Mouse (Mus musculus) kidney, embryonic 14.5 days (tissue): ENCODE data around the gene R3hdm1. TPM values are rescaled to one million over a fixed set of nuclear protein-coding genes. Genes with fewer than 3 reads are reported as not detected.
A peak's percentile ranks its signal among the peaks of the same experiment; 100 is the strongest.

ENCODE experiments used
- ATAC-seq: fragments of 200-750 bp; cut with Nextera tagmentation; 2 replicates; pipeline ENCODE4 v1.8.0; 2017; ENCODE audit warnings: moderate number of reproducible peaks, mild to moderate bottlenecking, moderate TSS enrichment, moderate library complexity; ENCODE audit not compliant: low FRiP score, low TSS enrichment
- H3K27ac ChIP-seq: fragments of 300-500 bp; sonication (generic); 2 replicates; pipeline ENCODE4 v1.5.1; 2014; ENCODE audit warnings: low read depth, mild to moderate bottlenecking, low read length, moderate library complexity, mixed read lengths
- H3K27me3 ChIP-seq: fragments of 300-500 bp; sonication (generic); 2 replicates; pipeline ENCODE4 v1.6.1; 2014; ENCODE audit warnings: mild to moderate bottlenecking, low read length; ENCODE audit not compliant: control insufficient read depth, insufficient read depth
- H3K36me3 ChIP-seq: fragments of 300-500 bp; sonication (generic); 2 replicates; pipeline ENCODE4 v1.6.1; 2014; ENCODE audit warnings: low read length, mixed read lengths; ENCODE audit not compliant: control insufficient read depth, insufficient read depth
- H3K4me1 ChIP-seq: fragments of 300-500 bp; sonication (generic); 2 replicates; pipeline ENCODE4 v1.6.1; 2014; ENCODE audit warnings: low read length, mixed read lengths; ENCODE audit not compliant: control insufficient read depth, insufficient read depth
- H3K4me2 ChIP-seq: fragments of 300-500 bp; sonication (generic); replicated peaks from 2 replicates; pipeline ENCODE4 v1.6.1; 2014; ENCODE audit warnings: low read depth, mild to moderate bottlenecking, low read length
- H3K4me3 ChIP-seq: fragments of 300-500 bp; sonication (generic); 2 replicates; pipeline ENCODE4 v1.5.1; 2014; ENCODE audit warnings: mild to moderate bottlenecking, low read length
- H3K9ac ChIP-seq: fragments of 300-500 bp; sonication (generic); 2 replicates; pipeline ENCODE4 v1.6.1; 2014; ENCODE audit warnings: low read depth, mild to moderate bottlenecking, low read length, moderate library complexity
- H3K9me3 ChIP-seq: fragments of 300-500 bp; sonication (generic); 2 replicates; pipeline ENCODE4 v1.6.1; 2016; ENCODE audit warnings: low read length; ENCODE audit not compliant: control insufficient read depth
- WGBS: fragments of 180-500 bp; shearing (Covaris S2); extraction: QIAGEN DNeasy Blood & Tissue Kit; methylation state at CpG from one replicate; pipeline ENCODE4 v1.1.7; 2014; 5-methylcytosine and 5-hydroxymethylcytosine counted together
- polyA plus RNA-seq: library from polyadenylated mRNA; unstranded; fragments of >200 nt; fragmentation: Nextera tagmentation; extraction: Ambion mirVana; gene quantifications from 2 replicates; pipeline ENCODE4 v1.2.1, GENCODE M21; 2014

Gene R3hdm1
- polyA plus RNA-seq, result 69.8 and 89.0 TPM in 2 replicates

DNA sequence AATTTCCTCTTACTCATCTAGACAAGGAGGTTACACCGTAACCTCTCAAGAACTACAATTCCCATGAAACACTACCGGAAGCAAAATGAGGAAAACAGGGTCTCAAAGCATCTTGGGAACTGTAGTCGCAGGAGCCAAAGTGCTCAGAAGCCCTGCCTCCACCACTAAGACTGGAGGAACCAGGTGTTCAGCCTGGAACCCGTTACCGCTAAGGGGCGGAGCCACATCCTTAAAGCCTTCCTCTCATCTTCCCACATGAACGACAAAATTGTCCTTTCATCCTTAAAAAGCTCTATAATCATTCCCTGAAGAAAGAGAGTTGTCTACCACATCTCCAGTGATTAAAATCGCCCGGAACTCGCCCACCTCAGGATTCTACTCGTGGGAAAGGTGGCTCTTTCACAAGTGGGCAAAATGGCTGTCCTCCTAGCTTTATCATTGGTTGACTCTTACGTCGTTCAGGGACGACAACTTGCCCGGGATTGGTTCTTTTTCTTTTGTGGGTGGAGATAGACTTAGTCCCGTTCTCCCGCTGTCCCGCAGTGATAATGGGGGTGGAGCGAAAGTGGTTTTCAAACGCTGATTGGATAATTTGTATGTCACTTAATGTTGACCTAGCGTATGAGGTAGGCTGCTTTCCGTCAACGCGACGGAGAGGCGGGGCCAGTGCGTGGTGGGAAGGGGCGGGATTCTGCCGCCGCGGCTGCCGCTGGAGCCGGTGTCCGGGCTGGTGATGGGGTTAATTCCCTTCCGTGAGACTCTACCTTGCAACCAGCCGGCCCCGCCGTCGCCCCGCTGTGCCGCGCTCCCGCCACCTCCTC is at the start of gene R3hdm1, which contains the start of gene Zranb3:
Gene R3hdm1 (plus strand): TSS at position 661 of the 821 bp plus-strand sequence.
Gene Zranb3 (minus strand): TSS at position 407 of the 821 bp plus-strand sequence.
- no peaks in the 10 kb centered on the region for H3K9me3 ChIP-seq
- H3K4me3 ChIP-seq, result peak within 1 kb of the TSS; percentile 95
- peak within 1 kb of the TSS; percentile 88 for H3K9ac ChIP-seq
- WGBS, result under 1% methylated on average over 43 of the region's 43 CpGs
- H3K36me3 ChIP-seq, result no peaks in the 10 kb centered on the region
- H3K27me3 ChIP-seq, result no peaks in the 10 kb centered on the region
- ATAC-seq, result peak; percentile 97
- H3K27ac ChIP-seq, result peak within 1 kb of the TSS; percentile 90
- H3K4me1 ChIP-seq, result peaks cover 3% of the 10 kb centered on the region; the same call in 1 of the 2 replicates
- peak within 1 kb of the TSS; percentile 71 for H3K4me2 ChIP-seq

DNA sequence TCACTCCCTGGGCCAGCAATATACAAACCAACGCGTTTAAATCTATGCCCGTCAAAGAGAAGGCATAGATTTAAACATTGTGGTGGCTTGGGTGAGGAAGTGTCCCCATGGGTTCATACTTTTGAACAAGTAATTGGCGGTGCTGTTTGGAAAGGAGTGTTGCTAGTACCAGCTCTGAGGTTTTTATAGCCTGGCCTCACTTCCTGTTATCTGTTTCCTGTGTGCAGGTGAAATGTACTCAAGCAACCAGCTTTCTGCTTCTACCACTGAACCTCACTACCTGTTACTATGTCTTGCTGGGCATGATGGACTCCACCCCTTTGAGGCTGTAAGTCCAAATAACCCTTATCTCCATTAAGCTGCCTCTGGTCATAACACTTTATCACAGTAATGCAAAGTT is 45.8 kb upstream of the R3hdm1 start:
- Histone ChIP-seq H3K9ac (no peak overlapping the region), H3K4me3 (no peak overlapping the region), H3K9me3 (no peaks in the 10 kb centered on the region), H3K4me2 (no peak overlapping the region), H3K27ac (no peak overlapping the region), H3K36me3 (no peaks in the 10 kb centered on the region), H3K4me1 (no peaks in the 10 kb centered on the region), H3K27me3 (no peaks in the 10 kb centered on the region)
- ATAC-seq, result no peak
- 95% methylated on average over 4 of the region's 4 CpGs for WGBS

DNA sequence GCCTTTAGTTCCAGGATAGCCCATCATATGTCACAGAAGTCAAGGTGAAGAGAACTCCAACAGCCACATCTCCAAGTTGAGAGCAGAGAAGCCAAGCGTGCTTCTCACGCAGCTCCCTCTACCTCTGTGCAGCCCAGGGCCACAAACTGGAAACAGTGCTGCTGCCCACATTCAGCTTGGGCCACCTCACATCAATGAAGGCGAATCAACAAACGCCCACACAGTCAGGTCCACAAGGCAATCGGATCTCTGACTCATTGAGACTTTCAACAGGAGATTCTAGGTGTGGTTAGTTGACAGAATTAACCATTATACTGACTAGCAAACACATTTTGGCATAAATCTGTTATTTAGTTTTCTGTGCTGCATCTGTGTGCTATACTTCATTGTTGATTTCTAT is 44.5 kb upstream of the R3hdm1 start:
- H3K36me3 ChIP-seq, result no peaks in the 10 kb centered on the region
- WGBS, result 90% methylated on average over 5 of the region's 5 CpGs
- no peaks in the 10 kb centered on the region for H3K4me1 ChIP-seq
- no peak overlapping the region for H3K9ac ChIP-seq
- no peak overlapping the region for H3K4me2 ChIP-seq
- no peaks in the 10 kb centered on the region for H3K9me3 ChIP-seq
- H3K27me3 ChIP-seq, result no peaks in the 10 kb centered on the region
- ATAC-seq, result no peak
- H3K4me3 ChIP-seq, result no peak overlapping the region
- H3K27ac ChIP-seq, result no peak overlapping the region

DNA sequence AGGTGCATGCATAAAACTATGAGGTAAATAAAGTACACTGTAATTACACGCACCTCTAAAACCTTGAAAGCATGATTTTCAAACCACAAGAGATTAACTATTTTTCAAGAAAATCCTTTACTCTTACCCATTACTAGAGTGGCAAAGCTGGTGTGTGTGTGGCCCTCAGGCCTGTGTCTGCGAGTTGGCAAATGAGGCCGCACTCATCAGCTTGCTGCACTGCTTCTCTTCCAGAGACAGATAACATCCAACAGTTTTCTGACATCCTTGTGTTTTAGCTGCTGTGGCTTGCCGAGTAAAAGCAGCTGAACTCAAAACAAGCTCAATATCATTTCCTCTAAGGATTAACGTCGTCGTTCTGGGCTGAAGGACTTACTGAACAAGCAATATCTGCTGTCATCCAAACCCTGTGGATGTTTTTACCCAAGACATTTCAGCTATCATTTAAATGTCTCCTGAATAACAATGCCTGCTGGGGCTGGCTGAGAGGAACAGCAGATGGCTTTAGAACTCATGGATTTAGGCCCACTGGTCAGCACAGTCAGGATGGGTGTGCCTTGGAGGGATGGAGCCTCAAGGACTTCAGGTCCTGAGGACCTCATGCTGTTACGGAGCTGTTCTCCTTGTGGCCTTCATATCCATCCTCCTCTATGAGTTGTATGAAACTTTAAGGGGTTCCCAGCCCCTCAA is 42.3 kb upstream of the R3hdm1 start:
- no peak overlapping the region for H3K27ac ChIP-seq
- no peak overlapping the region for H3K9ac ChIP-seq
- no peaks in the 10 kb centered on the region for H3K9me3 ChIP-seq
- H3K36me3 ChIP-seq, result no peaks in the 10 kb centered on the region
- H3K4me2 ChIP-seq, result no peak overlapping the region
- no peaks in the 10 kb centered on the region for H3K4me1 ChIP-seq
- H3K27me3 ChIP-seq, result no peaks in the 10 kb centered on the region
- no peak for ATAC-seq
- 78% methylated on average over 8 of the region's 8 CpGs for WGBS
- no peak overlapping the region for H3K4me3 ChIP-seq

DNA sequence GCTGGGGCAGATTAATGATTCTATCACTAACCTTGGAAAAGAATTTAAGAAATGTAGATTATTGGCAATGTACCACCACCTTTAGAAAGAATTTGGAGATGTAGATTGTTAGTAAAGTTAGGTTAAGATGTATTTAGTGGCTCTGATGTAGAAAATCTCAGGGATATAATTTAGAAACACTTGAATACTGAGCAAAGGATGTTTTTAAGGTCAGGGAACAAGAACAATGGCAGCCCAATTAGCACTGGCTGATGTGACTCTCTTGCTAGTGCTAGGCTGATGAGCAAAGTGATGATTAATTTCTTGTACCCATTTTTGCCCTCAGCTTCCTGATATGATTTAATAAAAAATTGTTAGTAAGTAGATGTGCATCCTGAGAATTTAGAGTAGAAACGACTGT is 41.7 kb upstream of the R3hdm1 start:
- no peaks in the 10 kb centered on the region for H3K36me3 ChIP-seq
- H3K9ac ChIP-seq, result no peak overlapping the region
- WGBS, result 73% methylated on average over 1 of the region's 1 CpGs
- H3K4me3 ChIP-seq, result no peak overlapping the region
- no peaks in the 10 kb centered on the region for H3K4me1 ChIP-seq
- H3K27me3 ChIP-seq, result no peaks in the 10 kb centered on the region
- ATAC-seq, result no peak
- no peak overlapping the region for H3K4me2 ChIP-seq
- no peak overlapping the region for H3K27ac ChIP-seq
- H3K9me3 ChIP-seq, result no peaks in the 10 kb centered on the region

DNA sequence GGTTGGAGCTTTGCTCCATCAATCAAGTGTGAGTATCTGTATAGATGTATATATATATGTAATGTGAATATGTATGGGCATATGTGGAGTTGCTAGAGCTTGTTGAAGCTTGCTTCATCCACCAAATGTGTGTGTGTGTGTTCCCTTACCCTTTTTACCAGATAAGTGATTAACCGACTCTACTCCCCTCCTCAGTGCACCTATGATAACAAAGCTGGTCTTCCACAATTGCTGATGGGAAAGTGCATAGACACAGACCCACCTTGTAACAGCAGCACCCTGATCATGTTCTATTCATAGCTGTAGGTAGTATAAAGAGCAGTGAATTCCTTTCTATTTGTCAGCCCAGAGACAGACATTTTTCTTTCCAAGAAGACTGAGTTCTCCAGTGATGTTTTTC is 40.9 kb upstream of the R3hdm1 start:
- 84% methylated on average over 1 of the region's 1 CpGs for WGBS
- H3K4me1 ChIP-seq, result no peaks in the 10 kb centered on the region

DNA sequence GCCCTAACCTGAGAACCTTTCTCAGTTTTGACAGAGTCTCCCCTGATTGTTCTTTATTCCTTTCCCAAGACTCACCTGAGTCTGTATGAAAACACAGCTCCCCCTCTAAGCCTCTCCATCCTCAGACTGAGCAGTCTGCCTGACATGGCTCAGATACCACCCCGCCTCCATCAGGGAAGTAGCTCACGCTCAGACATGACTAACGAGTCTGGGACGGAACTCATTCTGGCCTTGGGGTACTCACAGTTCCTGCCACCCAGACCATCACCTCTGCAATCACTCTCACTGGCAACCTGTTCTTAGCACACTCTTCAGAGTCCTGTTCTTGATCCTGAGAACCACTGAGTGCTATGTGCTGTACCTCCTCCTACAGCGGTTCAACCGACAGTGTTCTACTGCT is 38.4 kb upstream of the R3hdm1 start:
- Histone ChIP-seq H3K4me3 (no peak overlapping the region), H3K9ac (no peak overlapping the region), H3K4me1 (no peaks in the 10 kb centered on the region), H3K9me3 (no peaks in the 10 kb centered on the region), H3K36me3 (no peaks in the 10 kb centered on the region), H3K27ac (no peak overlapping the region), H3K27me3 (no peaks in the 10 kb centered on the region), H3K4me2 (no peak overlapping the region)
- WGBS, result 91% methylated on average over 6 of the region's 6 CpGs
- no peak for ATAC-seq

More for the DNA sequence above, 40.9 kb upstream of the R3hdm1 start:
- Histone ChIP-seq H3K4me2 (no peak overlapping the region), H3K9me3 (no peaks in the 10 kb centered on the region), H3K27me3 (no peaks in the 10 kb centered on the region), H3K36me3 (no peaks in the 10 kb centered on the region), H3K9ac (no peak overlapping the region), H3K27ac (no peak overlapping the region), H3K4me3 (no peak overlapping the region)
- no peak for ATAC-seq

DNA sequence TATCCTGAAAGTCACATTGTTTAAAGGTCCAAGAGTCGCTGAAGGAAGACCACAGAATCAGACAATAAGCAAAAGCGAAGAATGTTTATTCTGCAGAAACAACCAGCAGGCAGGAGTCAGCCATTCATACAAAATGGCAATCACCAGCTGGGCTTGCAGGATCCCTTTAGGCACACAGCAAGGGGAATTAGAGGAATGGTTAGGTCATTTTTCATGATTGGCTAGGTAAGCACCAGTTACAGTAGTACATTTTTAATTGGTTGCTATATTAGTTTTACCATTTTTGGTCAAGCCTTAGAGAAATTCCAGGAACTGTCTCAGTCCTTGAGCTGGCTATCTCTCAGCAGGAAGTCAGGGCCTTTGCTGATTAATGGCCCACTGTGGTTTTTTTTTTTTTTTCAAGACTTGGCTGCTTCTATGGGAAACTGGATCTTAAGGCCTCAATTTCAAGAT is 34.1 kb upstream of the R3hdm1 start:
- no peak for ATAC-seq
- H3K27ac ChIP-seq, result no peak overlapping the region

DNA sequence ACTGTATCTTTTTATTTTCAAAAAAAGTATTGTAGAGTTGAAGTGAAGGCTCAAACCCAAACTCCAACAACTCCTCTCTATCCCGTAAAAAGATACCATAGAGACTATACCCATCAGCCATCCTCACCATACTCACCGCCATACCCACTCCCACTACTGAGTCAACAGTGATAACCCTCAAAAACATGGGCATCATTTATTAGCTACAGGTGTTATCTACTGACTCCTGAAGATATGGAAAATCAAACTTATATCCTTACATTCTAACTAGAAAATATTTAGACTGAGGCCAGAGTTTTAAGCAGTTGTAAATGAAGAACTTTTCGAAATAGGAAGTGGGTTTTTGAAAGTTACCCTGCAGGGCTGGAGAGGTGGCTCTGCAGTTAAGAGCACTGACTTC is 33.1 kb upstream of the R3hdm1 start:
- H3K9ac ChIP-seq, result no peak overlapping the region
- no peak overlapping the region for H3K4me3 ChIP-seq
- 98% methylated on average over 3 of the region's 3 CpGs for WGBS
- H3K27me3 ChIP-seq, result no peaks in the 10 kb centered on the region
- no peaks in the 10 kb centered on the region for H3K9me3 ChIP-seq
- H3K36me3 ChIP-seq, result no peaks in the 10 kb centered on the region
- ATAC-seq, result no peak
- no peak overlapping the region for H3K4me2 ChIP-seq
- H3K27ac ChIP-seq, result no peak overlapping the region
- H3K4me1 ChIP-seq, result no peaks in the 10 kb centered on the region

More for the DNA sequence above, 34.1 kb upstream of the R3hdm1 start:
- 74% methylated on average over 2 of the region's 2 CpGs for WGBS
- no peaks in the 10 kb centered on the region for H3K9me3 ChIP-seq
- no peaks in the 10 kb centered on the region for H3K36me3 ChIP-seq
- no peak overlapping the region for H3K9ac ChIP-seq
- H3K4me2 ChIP-seq, result no peak overlapping the region
- H3K4me3 ChIP-seq, result no peak overlapping the region
- H3K4me1 ChIP-seq, result no peaks in the 10 kb centered on the region
- H3K27me3 ChIP-seq, result no peaks in the 10 kb centered on the region
